Mouse (Mus musculus) intestine, embryonic 15.5 days (tissue): ENCODE measurements around the gene Gm13694. TPM values are rescaled to one million over a fixed set of nuclear protein-coding genes. Genes with fewer than 3 reads are reported as not detected.
"Not testable (repeated sequence)": the region's sequence is repeated elsewhere in the genome, so short reads cannot be mapped to it uniquely, and the experiment has no call there.

Source experiments
- ATAC-seq: fragments of 200-750 bp; cut with Nextera tagmentation; 2 replicates; pipeline ENCODE4 v1.8.0; 2017; ENCODE audit warnings: moderate TSS enrichment, moderate library complexity
- H3K27ac ChIP-seq: fragments of 300-500 bp; sonication (generic); 2 replicates; pipeline ENCODE4 v1.5.1; 2015; ENCODE audit warnings: mild to moderate bottlenecking, inconsistent platforms
- H3K27me3 ChIP-seq: fragments of 300-500 bp; sonication (generic); replicated peaks from 2 replicates; pipeline ENCODE4 v1.6.1; 2015; ENCODE audit warnings: inconsistent platforms
- H3K36me3 ChIP-seq: fragments of 300-500 bp; sonication (generic); 2 replicates; pipeline ENCODE4 v1.6.1; 2015; ENCODE audit warnings: inconsistent platforms
- H3K4me1 ChIP-seq: fragments of 300-500 bp; sonication (generic); replicated peaks from 2 replicates; pipeline ENCODE4 v1.6.1; 2015; ENCODE audit warnings: inconsistent platforms
- H3K4me2 ChIP-seq: fragments of 300-500 bp; sonication (generic); replicated peaks from 2 replicates; pipeline ENCODE4 v1.6.1; 2015; ENCODE audit warnings: mild to moderate bottlenecking, inconsistent platforms
- H3K4me3 ChIP-seq: fragments of 300-500 bp; sonication (generic); replicated peaks from 2 replicates; pipeline ENCODE4 v1.5.1; 2015; ENCODE audit warnings: inconsistent platforms
- H3K9ac ChIP-seq: fragments of 300-500 bp; sonication (generic); 2 replicates; pipeline ENCODE4 v1.6.1; 2015; ENCODE audit warnings: inconsistent platforms
- H3K9me3 ChIP-seq: fragments of 300-500 bp; sonication (generic); 2 replicates; pipeline ENCODE4 v1.6.1; 2016; ENCODE audit warnings: inconsistent platforms
- WGBS: fragments of 180-500 bp; shearing (Covaris S2); methylation state at CpG from one replicate; pipeline ENCODE4 v1.1.7; 2015; 5-methylcytosine and 5-hydroxymethylcytosine counted together
- polyA plus RNA-seq: library from polyadenylated mRNA; unstranded; fragments of >200 nt; fragmentation: Nextera tagmentation; extraction: Ambion mirVana; gene quantifications from 2 replicates; pipeline ENCODE4 v1.2.1, GENCODE M21; 2015

The Gm13694 gene
- not detected in 2 replicates for polyA plus RNA-seq

- H3K4me2 ChIP-seq, H3K36me3 ChIP-seq, H3K9ac ChIP-seq, H3K27ac ChIP-seq, H3K9me3 ChIP-seq, H3K4me1 ChIP-seq, ATAC-seq, H3K4me3 ChIP-seq, H3K27me3 ChIP-seq: not testable (repeated sequence)
- WGBS = no CpG with 5 or more reads among the region's 6 CpGs
Observed at GRCm38 (mm10) chr2:83978633-83979032, at the start of gene Gm13694. Gene Gm13694, plus strand, starts transcription at chr2:83978933.

GRCm38 (mm10) chr2:83929478-83930088 is 49.1 kb upstream of the Gm13694 start:
- Histone ChIP-seq H3K27ac (no peak overlapping the region), H3K4me1 (no peaks in the 10 kb centered on the region), H3K27me3 (no peaks in the 10 kb centered on the region), H3K4me3 (no peak overlapping the region), H3K9me3 (no peaks in the 10 kb centered on the region), H3K36me3 (no peaks in the 10 kb centered on the region), H3K4me2 (no peak overlapping the region), H3K9ac (no peak overlapping the region)
- WGBS = 59% methylated on average over 2 of the region's 2 CpGs
- no peak for ATAC-seq

- Histone ChIP-seq H3K4me2 (peak within 1 kb of the TSS; percentile 56), H3K4me1 (0 out of 2 replicates have a peak, but pooled peaks cover 4% of the 10 kb centered on the region), H3K27ac (no peak within 1 kb of the TSS), H3K9ac (no peak within 1 kb of the TSS), H3K27me3 (no peaks in the 10 kb centered on the region), H3K36me3 (no peaks in the 10 kb centered on the region), H3K4me3 (peak within 1 kb of the TSS; percentile 11; the same call in 1 of the 2 replicates), H3K9me3 (no peaks in the 10 kb centered on the region)
- 1% methylated on average over 20 of the region's 20 CpGs for WGBS
- peak; percentile 86 for ATAC-seq
Observed at GRCm38 (mm10) chr2:83940931-83941361, 37.8 kb upstream of the Gm13694 start, which contains the start of gene Zswim2. Gene Zswim2, minus strand, starts transcription at chr2:83941228.

GRCm38 (mm10) chr2:83941378-83941777 is 37.4 kb upstream of the Gm13694 start:
- no peak for ATAC-seq
- 0 out of 2 replicates have a peak, but pooled peaks cover 4% of the 10 kb centered on the region for H3K4me1 ChIP-seq
- no peaks in the 10 kb centered on the region for H3K36me3 ChIP-seq
- H3K27me3 ChIP-seq = no peaks in the 10 kb centered on the region
- 45% methylated on average over 3 of the region's 3 CpGs for WGBS
- no peak overlapping the region for H3K27ac ChIP-seq
- no peaks in the 10 kb centered on the region for H3K9me3 ChIP-seq
- H3K4me3 ChIP-seq = no peak overlapping the region
- H3K4me2 ChIP-seq = peak overlapping the region; percentile 56; the same call in 1 of the 2 replicates
- no peak overlapping the region for H3K9ac ChIP-seq

- WGBS = 64% methylated on average over 4 of the region's 4 CpGs
- no peak for ATAC-seq
- no peaks in the 10 kb centered on the region for H3K9me3 ChIP-seq
Observed at GRCm38 (mm10) chr2:83941792-83942191, 36.9 kb upstream of the Gm13694 start.

GRCm38 (mm10) chr2:83955393-83955792 is 23.3 kb upstream of the Gm13694 start, which contains the start of gene Gm13698:
Gene Gm13698, plus strand, starts transcription at chr2:83955693.
- not testable (repeated sequence) for H3K9ac ChIP-seq, H3K36me3 ChIP-seq, H3K4me3 ChIP-seq, H3K9me3 ChIP-seq, ATAC-seq, H3K4me2 ChIP-seq, H3K4me1 ChIP-seq, H3K27ac ChIP-seq, H3K27me3 ChIP-seq
- WGBS = no CpG with 5 or more reads among the region's 6 CpGs

More at GRCm38 (mm10) chr2:83941792-83942191, 36.9 kb upstream of the Gm13694 start:
- Histone ChIP-seq H3K27me3 (no peaks in the 10 kb centered on the region), H3K4me2 (no peak overlapping the region), H3K4me3 (no peak overlapping the region), H3K4me1 (0 out of 2 replicates have a peak, but pooled peaks cover 4% of the 10 kb centered on the region), H3K36me3 (no peaks in the 10 kb centered on the region), H3K27ac (no peak overlapping the region), H3K9ac (no peak overlapping the region)

GRCm38 (mm10) chr2:83961203-83961602 is 17.5 kb upstream of the Gm13694 start, which contains the start of gene Gm13693:
Gene Gm13693, plus strand, starts transcription at chr2:83961503.
- not testable (repeated sequence) for H3K4me2 ChIP-seq, H3K27ac ChIP-seq, H3K36me3 ChIP-seq, H3K27me3 ChIP-seq, H3K4me3 ChIP-seq, H3K9ac ChIP-seq, H3K9me3 ChIP-seq, ATAC-seq, H3K4me1 ChIP-seq
- no CpG with 5 or more reads among the region's 6 CpGs for WGBS

- H3K27me3 ChIP-seq, H3K9me3 ChIP-seq, ATAC-seq, H3K4me1 ChIP-seq, H3K36me3 ChIP-seq, H3K4me2 ChIP-seq, H3K9ac ChIP-seq, H3K4me3 ChIP-seq, H3K27ac ChIP-seq: not testable (repeated sequence)
- WGBS = no CpG with 5 or more reads among the region's 6 CpGs
Observed at GRCm38 (mm10) chr2:83967013-83967412, 11.7 kb upstream of the Gm13694 start, which contains the start of gene Gm13695. Gene Gm13695, plus strand, starts transcription at chr2:83967313.

GRCm38 (mm10) chr2:83972823-83973222 is 5.9 kb upstream of the Gm13694 start, which contains the start of gene Gm13696:
Gene Gm13696, plus strand, starts transcription at chr2:83973123.
- H3K27ac ChIP-seq, ATAC-seq, H3K9me3 ChIP-seq, H3K36me3 ChIP-seq, H3K4me2 ChIP-seq, H3K4me3 ChIP-seq, H3K27me3 ChIP-seq, H3K4me1 ChIP-seq, H3K9ac ChIP-seq: not testable (repeated sequence)
- WGBS = no CpG with 5 or more reads among the region's 6 CpGs

GRCm38 (mm10) chr2:83984443-83984842 is 5.7 kb downstream of the Gm13694 start, which contains the start of gene Gm13697:
Gene Gm13697, plus strand, starts transcription at chr2:83984743.
- no CpG with 5 or more reads among the region's 6 CpGs for WGBS
- not testable (repeated sequence) for H3K9me3 ChIP-seq, H3K27me3 ChIP-seq, H3K27ac ChIP-seq, H3K9ac ChIP-seq, H3K4me3 ChIP-seq, H3K36me3 ChIP-seq, H3K4me2 ChIP-seq, H3K4me1 ChIP-seq, ATAC-seq

- not testable (repeated sequence) for H3K36me3 ChIP-seq, ATAC-seq, H3K4me1 ChIP-seq, H3K9ac ChIP-seq, H3K27me3 ChIP-seq, H3K27ac ChIP-seq, H3K4me3 ChIP-seq, H3K9me3 ChIP-seq, H3K4me2 ChIP-seq
- no CpG with 5 or more reads among the region's 6 CpGs for WGBS
Observed at GRCm38 (mm10) chr2:83990253-83990652, 11.5 kb downstream of the Gm13694 start, which contains the start of gene Gm13691. Gene Gm13691, plus strand, starts transcription at chr2:83990553.

- not testable (repeated sequence) for H3K27ac ChIP-seq, H3K9ac ChIP-seq, H3K9me3 ChIP-seq, ATAC-seq, H3K4me1 ChIP-seq, H3K4me3 ChIP-seq, H3K27me3 ChIP-seq, H3K36me3 ChIP-seq, H3K4me2 ChIP-seq
- 43% methylated on average over 8 of the region's 9 CpGs for WGBS
Observed at GRCm38 (mm10) chr2:83993639-83994255, 15.0 kb downstream of the Gm13694 start.
